Mouse (Mus musculus): ENCODE measurements around the gene Kbtbd12. TPM values are rescaled to one million over a fixed set of nuclear protein-coding genes. Genes with fewer than 3 reads are reported as not detected.

Gene Kbtbd12
- polyA plus RNA-seq, 2 experiments, result 0.78 to 0.95 TPM

GRCm38 (mm10) chr6:88544241-88544640, 93.5 kb downstream of the Kbtbd12 start:
- 0 out of 2 replicates have a peak, but pooled peaks cover 7% of the 10 kb centered on the region for H3K27me3 ChIP-seq (ENCODE audit: control insufficient read depth, insufficient read depth, low read length)
- no peak for DNase-seq (ENCODE audit: low spot score)
- ATAC-seq (ENCODE audit: low FRiP score, low read depth), result no peak
- H3K4me3 ChIP-seq (replicated peaks; ENCODE audit: low read length), result no peak overlapping the region
- H3K36me3 ChIP-seq (ENCODE audit: control insufficient read depth, insufficient read depth, low read length), result no peaks in the 10 kb centered on the region
- WGBS, result 75% methylated on average over 3 of the region's 3 CpGs
- TF ChIP-seq POLR2A (IDR thresholded peaks at IDR 0.05; ENCODE audit: borderline replicate concordance, extremely low read depth, insufficient read depth, insufficient read length), result no peak
- H3K4me2 ChIP-seq (replicated peaks; ENCODE audit: low read depth, low read length, severe bottlenecking), result no peak overlapping the region
- H3K27ac ChIP-seq (replicated peaks; ENCODE audit: low read depth, low read length), result no peak overlapping the region
- no peak overlapping the region for H3K9ac ChIP-seq (ENCODE audit: low read depth, low read length, severe bottlenecking)
- H3K9me3 ChIP-seq (ENCODE audit: control insufficient read depth, low read length), result no peaks in the 10 kb centered on the region
- no peaks in the 10 kb centered on the region for H3K4me1 ChIP-seq (ENCODE audit: control insufficient read depth, insufficient read depth, low read length)

- no peak for TF ChIP-seq POLR2A (IDR thresholded peaks at IDR 0.05; ENCODE audit: borderline replicate concordance, extremely low read depth, insufficient read depth, insufficient read length)
- WGBS, result 73% methylated on average over 2 of the region's 2 CpGs
- no peak overlapping the region for H3K4me3 ChIP-seq (replicated peaks; ENCODE audit: low read length)
- no peaks in the 10 kb centered on the region for H3K27me3 ChIP-seq (ENCODE audit: control insufficient read depth, insufficient read depth, low read length)
- ATAC-seq (ENCODE audit: low FRiP score, low read depth) (no peak), DNase-seq (ENCODE audit: low spot score) (no peak)
- no peaks in the 10 kb centered on the region for H3K9me3 ChIP-seq (ENCODE audit: control insufficient read depth, low read length)
- no peaks in the 10 kb centered on the region for H3K36me3 ChIP-seq (ENCODE audit: control insufficient read depth, insufficient read depth, low read length)
- H3K9ac ChIP-seq (ENCODE audit: low read depth, low read length, severe bottlenecking), result no peak overlapping the region
- no peak overlapping the region for H3K27ac ChIP-seq (replicated peaks; ENCODE audit: low read depth, low read length)
- no peaks in the 10 kb centered on the region for H3K4me1 ChIP-seq (ENCODE audit: control insufficient read depth, insufficient read depth, low read length)
- no peak overlapping the region for H3K4me2 ChIP-seq (replicated peaks; ENCODE audit: low read depth, low read length, severe bottlenecking)
These were observed 97.5 kb downstream of the Kbtbd12 start for GRCm38 (mm10) chr6:88540093-88540755.

GRCm38 (mm10) chr6:88530306-88530705, 107.4 kb downstream of the Kbtbd12 start:
- Histone ChIP-seq H3K9ac (ENCODE audit: low read depth, low read length, severe bottlenecking) (no peak overlapping the region), H3K36me3 (ENCODE audit: control insufficient read depth, insufficient read depth, low read length) (no peaks in the 10 kb centered on the region), H3K27me3 (ENCODE audit: control insufficient read depth, insufficient read depth, low read length) (no peaks in the 10 kb centered on the region), H3K4me3 (replicated peaks; ENCODE audit: low read length) (no peak overlapping the region), H3K9me3 (ENCODE audit: control insufficient read depth, low read length) (no peaks in the 10 kb centered on the region), H3K4me1 (ENCODE audit: control insufficient read depth, insufficient read depth, low read length) (no peaks in the 10 kb centered on the region), H3K4me2 (replicated peaks; ENCODE audit: low read depth, low read length, severe bottlenecking) (no peak overlapping the region), H3K27ac (replicated peaks; ENCODE audit: low read depth, low read length) (no peak overlapping the region)
- no peak for DNase-seq (ENCODE audit: low spot score)
- no peak for ATAC-seq (ENCODE audit: low FRiP score, low read depth)
- TF ChIP-seq POLR2A (IDR thresholded peaks at IDR 0.05; ENCODE audit: borderline replicate concordance, extremely low read depth, insufficient read depth, insufficient read length), result no peak

GRCm38 (mm10) chr6:88524056-88524455, 113.7 kb downstream of the Kbtbd12 start:
- DNase-seq (ENCODE audit: low spot score), result no peak
- no peak overlapping the region for H3K4me3 ChIP-seq (replicated peaks; ENCODE audit: low read length)
- H3K9ac ChIP-seq (ENCODE audit: low read depth, low read length, severe bottlenecking), result no peak overlapping the region
- H3K27ac ChIP-seq (replicated peaks; ENCODE audit: low read depth, low read length), result no peak overlapping the region
- 90% methylated on average over 4 of the region's 4 CpGs for WGBS
- H3K27me3 ChIP-seq (ENCODE audit: control insufficient read depth, insufficient read depth, low read length), result no peaks in the 10 kb centered on the region
- TF ChIP-seq POLR2A (IDR thresholded peaks at IDR 0.05; ENCODE audit: borderline replicate concordance, extremely low read depth, insufficient read depth, insufficient read length), result no peak
- H3K4me2 ChIP-seq (replicated peaks; ENCODE audit: low read depth, low read length, severe bottlenecking), result no peak overlapping the region
- ATAC-seq (ENCODE audit: low FRiP score, low read depth), result no peak
- H3K9me3 ChIP-seq (ENCODE audit: control insufficient read depth, low read length), result no peaks in the 10 kb centered on the region
- no peaks in the 10 kb centered on the region for H3K36me3 ChIP-seq (ENCODE audit: control insufficient read depth, insufficient read depth, low read length)
- H3K4me1 ChIP-seq (ENCODE audit: control insufficient read depth, insufficient read depth, low read length), result peaks cover 4% of the 10 kb centered on the region

- Histone ChIP-seq H3K9ac (ENCODE audit: low read depth, low read length, severe bottlenecking) (no peak overlapping the region), H3K36me3 (ENCODE audit: control insufficient read depth, insufficient read depth, low read length) (no peaks in the 10 kb centered on the region), H3K27ac (replicated peaks; ENCODE audit: low read depth, low read length) (no peak overlapping the region), H3K4me2 (replicated peaks; ENCODE audit: low read depth, low read length, severe bottlenecking) (no peak overlapping the region), H3K9me3 (ENCODE audit: control insufficient read depth, low read length) (no peaks in the 10 kb centered on the region), H3K4me1 (ENCODE audit: control insufficient read depth, insufficient read depth, low read length) (peaks cover 4% of the 10 kb centered on the region), H3K4me3 (replicated peaks; ENCODE audit: low read length) (no peak overlapping the region), H3K27me3 (ENCODE audit: control insufficient read depth, insufficient read depth, low read length) (no peaks in the 10 kb centered on the region)
- no peak for TF ChIP-seq POLR2A (IDR thresholded peaks at IDR 0.05; ENCODE audit: borderline replicate concordance, extremely low read depth, insufficient read depth, insufficient read length)
- DNase-seq (ENCODE audit: low spot score) (no peak), ATAC-seq (ENCODE audit: low FRiP score, low read depth) (no peak)
- WGBS, result 94% methylated on average over 3 of the region's 3 CpGs
These were observed 114.3 kb downstream of the Kbtbd12 start for GRCm38 (mm10) chr6:88523451-88523850.

Measured in limb, embryonic 14.5 days (tissue).